7 mouse cellular contexts compared by ENCODE assay signal in genomic region chr12:100841211-100841792, GRCm38 (mm10).
DNase-seq lines count a peak whose midpoint lies in the region; ATAC-seq lines count a peak whose summit lies in the region.

No protein-coding gene starts in this region.

- no peaks in the 10 kb centered on the region for H3K9me3 ChIP-seq in intestine, embryonic 16.5 days (ENCODE audit: control insufficient read depth, low read length)
- H3K9me3 ChIP-seq in midbrain, embryonic 14.5 days (ENCODE audit: control insufficient read depth, low read length), result no peaks in the 10 kb centered on the region

- no peak overlapping the region for H3K9ac ChIP-seq in intestine, embryonic 16.5 days (ENCODE audit: low read depth, low read length)
- H3K9ac ChIP-seq in midbrain, embryonic 14.5 days (replicated peaks; ENCODE audit: low read length), result no peak overlapping the region

- DNase-seq in adrenal gland, adult (ENCODE audit: inconsistent age in 2 of 2, low spot score in 1 of 2), result peak; percentile 80 to 94
- peak; percentile 85 for DNase-seq in gastrocnemius, postnatal 10 days
- DNase-seq in left cerebral cortex, postnatal 36 days (ENCODE audit: low spot score in 2 of 2), result peak; percentile 71 to 76
- peak; percentile 93 for DNase-seq in midbrain, embryonic 14.5 days
- DNase-seq in spleen, adult 12 weeks (ENCODE audit: low spot score), result peak; percentile 50

- no peaks in the 10 kb centered on the region for H3K4me1 ChIP-seq in intestine, embryonic 16.5 days (ENCODE audit: control insufficient read depth, insufficient read depth, low read length)
- no peaks in the 10 kb centered on the region for H3K4me1 ChIP-seq in midbrain, embryonic 14.5 days (ENCODE audit: control insufficient read depth, insufficient read depth, low read length)

- intact Hi-C loops in left cerebral cortex, postnatal 36 days (cut with DNase I), result loop anchor here (1.0 to 10.0 kb wide), 6 partner anchors 69 to 674 kb away; partner anchors contain the start of gene Ccdc88c

- ATAC-seq in common myeloid progenitor, adult 5-6 weeks (replicated peaks; ENCODE audit: low read depth, poor library complexity, severe bottlenecking), result peak; percentile 74
- ATAC-seq in intestine, embryonic 16.5 days, result peak; percentile 81
- peak; percentile 64 for ATAC-seq in midbrain, embryonic 14.5 days (ENCODE audit: low FRiP score, low TSS enrichment)

- H3K36me3 ChIP-seq in intestine, embryonic 16.5 days (ENCODE audit: control insufficient read depth, insufficient read depth, low read length), result no peaks in the 10 kb centered on the region
- H3K36me3 ChIP-seq in midbrain, embryonic 14.5 days (ENCODE audit: control insufficient read depth, insufficient read depth, low read length), result no peaks in the 10 kb centered on the region

- WGBS in intestine, embryonic 16.5 days, result 19% methylated on average over 3 of the region's 3 CpGs
- 17% methylated on average over 3 of the region's 3 CpGs for WGBS in midbrain, embryonic 14.5 days

- H3K4me2 ChIP-seq in intestine, embryonic 16.5 days (ENCODE audit: low read depth, low read length), result no peak overlapping the region
- no peak overlapping the region for H3K4me2 ChIP-seq in midbrain, embryonic 14.5 days (ENCODE audit: low read length)

- no peaks in the 10 kb centered on the region for H3K27me3 ChIP-seq in intestine, embryonic 16.5 days (replicated peaks; ENCODE audit: control insufficient read depth, insufficient read depth, low read length)
- no peaks in the 10 kb centered on the region for H3K27me3 ChIP-seq in midbrain, embryonic 14.5 days (ENCODE audit: control insufficient read depth, insufficient read depth, low read length)

- H3K4me3 ChIP-seq in intestine, embryonic 16.5 days (ENCODE audit: low read length), result no peak overlapping the region
- no peak overlapping the region for H3K4me3 ChIP-seq in midbrain, embryonic 14.5 days (replicated peaks; ENCODE audit: low read depth, low read length)

- no peak overlapping the region for H3K27ac ChIP-seq in intestine, embryonic 16.5 days (ENCODE audit: low read length)
- H3K27ac ChIP-seq in midbrain, embryonic 14.5 days (replicated peaks; ENCODE audit: low read depth, low read length), result no peak overlapping the region
